Comparison of ENCODE assay signal across 10 mouse cellular contexts in the genomic region with DNA sequence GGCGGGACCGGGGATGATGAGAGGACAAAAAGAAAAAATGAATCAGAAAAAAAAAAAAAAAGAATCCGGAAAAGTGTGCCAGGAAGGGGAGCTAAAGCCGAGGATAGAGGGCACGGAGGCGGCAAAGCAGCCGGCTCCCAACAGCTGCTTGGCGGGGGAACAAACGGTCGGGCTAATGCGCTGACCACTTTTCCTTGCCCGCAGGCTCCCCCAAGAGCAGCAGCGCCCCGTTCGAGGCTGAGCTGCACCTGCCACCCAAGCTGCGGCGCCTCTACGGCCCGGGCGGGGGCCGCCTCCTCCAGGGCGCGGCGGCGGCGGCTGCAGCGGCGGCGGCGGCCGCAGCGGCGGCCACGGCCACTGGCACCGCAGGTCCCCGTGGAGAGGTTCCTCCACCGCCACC. TPM values are rescaled to one million over a fixed set of nuclear protein-coding genes. Genes with fewer than 3 reads are reported as not detected.
DNase-seq lines count a peak whose midpoint lies in the region; ATAC-seq and TF ChIP-seq lines count a peak whose summit lies in the region.
"Had no signal": no experiment of that assay in that cellular context is flagged by ENCODE, and none has a peak within 500 bp of the region (broad histone marks: within the 10 kb centered on the region; RNA-seq: fewer than 3 reads in every experiment).

No protein-coding gene starts in this region.

- H3K4me1 ChIP-seq in heart, embryonic 13.5 days = peaks cover 10% of the 10 kb centered on the region
- no peaks in the 10 kb centered on the region for H3K4me1 ChIP-seq in ES-Bruce4 (ENCODE audit: control insufficient read depth, insufficient read depth, low read length)
- H3K4me1 ChIP-seq in midbrain, embryonic 11.5 days (ENCODE audit: control insufficient read depth, insufficient read depth, low read length) = peaks cover 5% of the 10 kb centered on the region; the same call in 1 of the 2 replicates

- no peak for TF ChIP-seq EP300 in ES-Bruce4 (IDR thresholded peaks at IDR 0.05; ENCODE audit: insufficient read depth, low read depth, low read length)

- H3K9ac ChIP-seq in heart, embryonic 13.5 days = no peak overlapping the region
- H3K9ac ChIP-seq in ES-Bruce4 (ENCODE audit: low read depth, poor library complexity, severe bottlenecking) = no peak overlapping the region
- peak overlapping the region; percentile 36 for H3K9ac ChIP-seq in midbrain, embryonic 11.5 days (ENCODE audit: low read length)

- peaks cover 97% of the 10 kb centered on the region for H3K27me3 ChIP-seq in heart, embryonic 13.5 days (replicated peaks)
- H3K27me3 ChIP-seq in ES-Bruce4 (ENCODE audit: control insufficient read depth, insufficient read depth, low read length, poor library complexity, severe bottlenecking) = peaks cover 20% of the 10 kb centered on the region
- peaks cover 63% of the 10 kb centered on the region for H3K27me3 ChIP-seq in midbrain, embryonic 11.5 days (ENCODE audit: control insufficient read depth, insufficient read depth, low read length)

- H3K4me2 ChIP-seq in heart, embryonic 13.5 days = peak overlapping the region; percentile 76
- H3K4me2 ChIP-seq in midbrain, embryonic 11.5 days = peak overlapping the region; percentile 51

- no peak for DNase-seq in heart, adult 9 months (ENCODE audit: low spot score in 2 of 2)
- DNase-seq in midbrain, embryonic 11.5 days (ENCODE audit: low spot score, missing footprints) = peak; percentile 87
- DNase-seq in gastrocnemius, adult 8-10 months (ENCODE audit: low spot score in 2 of 2) = no peak
- DNase-seq in spleen, postnatal 36 days (ENCODE audit: low spot score in 2 of 2) = no peak
- no peak for DNase-seq in MN1 (ENCODE audit: low spot score)

- ATAC-seq in heart, embryonic 13.5 days (ENCODE audit: extremely low read depth, insufficient number of reproducible peaks, low FRiP score, low TSS enrichment) = no peak
- 0 out of 2 replicates have a peak, but pooled peaks have one; percentile 11 for ATAC-seq in granulocyte monocyte progenitor cell, adult 5-6 weeks (replicated peaks; ENCODE audit: poor library complexity, severe bottlenecking)
- ATAC-seq in midbrain, embryonic 11.5 days (ENCODE audit: low FRiP score) = no peak

- no peak for TF ChIP-seq POLR2A in ES-Bruce4 (IDR thresholded peaks at IDR 0.05; ENCODE audit: insufficient read depth, low read length)

- no peak overlapping the region for H3K27ac ChIP-seq in heart, embryonic 13.5 days (replicated peaks)
- no peak overlapping the region for H3K27ac ChIP-seq in ES-Bruce4 (ENCODE audit: insufficient read depth, low read length)
- H3K27ac ChIP-seq in midbrain, embryonic 11.5 days (ENCODE audit: low read depth, low read length) = no peak overlapping the region

- no peaks in the 10 kb centered on the region for H3K9me3 ChIP-seq in heart, embryonic 13.5 days
- 0 out of 2 replicates have a peak, but pooled peaks cover 3% of the 10 kb centered on the region for H3K9me3 ChIP-seq in ES-Bruce4 (replicated peaks; ENCODE audit: control insufficient read depth, insufficient read depth, low read length, poor library complexity, severe bottlenecking)
- H3K9me3 ChIP-seq in midbrain, embryonic 11.5 days (ENCODE audit: control insufficient read depth, low read length) = no peaks in the 10 kb centered on the region

- no peaks in the 10 kb centered on the region for H3K36me3 ChIP-seq in heart, embryonic 13.5 days
- no peaks in the 10 kb centered on the region for H3K36me3 ChIP-seq in ES-Bruce4 (ENCODE audit: control insufficient read depth, insufficient read depth, low read length, poor library complexity, severe bottlenecking)
- no peaks in the 10 kb centered on the region for H3K36me3 ChIP-seq in midbrain, embryonic 11.5 days (ENCODE audit: control insufficient read depth, insufficient read depth, low read length)

- 8% methylated on average over 23 of the region's 37 CpGs for WGBS in heart, embryonic 13.5 days
- WGBS in midbrain, embryonic 11.5 days = 18% methylated on average over 10 of the region's 37 CpGs

- H3K4me3 ChIP-seq in heart, embryonic 13.5 days = peak overlapping the region; percentile 50
- H3K4me3 ChIP-seq in ES-Bruce4 (ENCODE audit: low read depth, low read length) = peak overlapping the region; percentile 29
- peak overlapping the region; percentile 37 for H3K4me3 ChIP-seq in midbrain, embryonic 11.5 days (ENCODE audit: low read depth, low read length)

- TF ChIP-seq CTCF in ES-Bruce4 (IDR thresholded peaks at IDR 0.05; ENCODE audit: low read depth, low read length) = no peak

RNA-seq across cellular contexts. Expression of a gene that starts 2.1 kb away (rescaled TPM):
- not detected in 2 replicates for polyA plus RNA-seq in heart, embryonic 13.5 days (2015; fragmentation: Nextera tagmentation; extraction: Ambion mirVana)
- polyA plus RNA-seq in ES-Bruce4 (2011; ENCODE audit: insufficient read depth, insufficient read length, low read depth, missing spikeins) = not detected in 2 replicates
- not detected in 2 replicates for total RNA-seq in granulocyte monocyte progenitor cell, adult 5-6 weeks (2014; fragmentation: Nextera tagmentation)
- not detected in 2 replicates for total RNA-seq in granulocyte monocyte progenitor cell, adult 5-6 weeks (2017)
- 6.3 and 7.5 TPM in 2 replicates for polyA plus RNA-seq in midbrain, embryonic 11.5 days (2014; fragmentation: Nextera tagmentation; extraction: Ambion mirVana)
- total RNA-seq in gastrocnemius, adult 8-10 months (2022) = under 1 TPM; 0.27 to 0.44 (median 0.34) TPM
- total RNA-seq: MEL; neutrophil, adult 5-6 weeks had no signal
